Mouse (Mus musculus): ENCODE measurements around the gene Cd46. TPM values are rescaled to one million over a fixed set of nuclear protein-coding genes. Genes with fewer than 3 reads are reported as not detected.

The Cd46 gene
- total and polyA plus RNA-seq, 2 experiments from 2014 or later = 0.90 to 5.3 TPM

GRCm38 (mm10) chr1:195019062-195019600 lies 72.9 kb downstream of the Cd46 start:
- ATAC-seq (no peak), DNase-seq (no peak)
- Histone ChIP-seq H3K4me2 (ENCODE audit: low read depth) (no peak overlapping the region), H3K27ac (ENCODE audit: low read depth, low read length) (no peak overlapping the region), H3K27me3 (ENCODE audit: insufficient read depth, low read length) (no peaks in the 10 kb centered on the region), H3K4me1 (ENCODE audit: insufficient read depth) (0 out of 2 replicates have a peak, but pooled peaks cover 5% of the 10 kb centered on the region), H3K36me3 (ENCODE audit: insufficient read depth) (no peaks in the 10 kb centered on the region), H3K9me3 (ENCODE audit: low read length) (no peaks in the 10 kb centered on the region), H3K9ac (no peak overlapping the region), H3K4me3 (ENCODE audit: low read depth, low read length) (no peak overlapping the region)
- no peak for TF ChIP-seq CTCF (IDR thresholded peaks at IDR 0.05; ENCODE audit: low read depth)
- WGBS = 96% methylated on average over 5 of the region's 5 CpGs

DNA sequence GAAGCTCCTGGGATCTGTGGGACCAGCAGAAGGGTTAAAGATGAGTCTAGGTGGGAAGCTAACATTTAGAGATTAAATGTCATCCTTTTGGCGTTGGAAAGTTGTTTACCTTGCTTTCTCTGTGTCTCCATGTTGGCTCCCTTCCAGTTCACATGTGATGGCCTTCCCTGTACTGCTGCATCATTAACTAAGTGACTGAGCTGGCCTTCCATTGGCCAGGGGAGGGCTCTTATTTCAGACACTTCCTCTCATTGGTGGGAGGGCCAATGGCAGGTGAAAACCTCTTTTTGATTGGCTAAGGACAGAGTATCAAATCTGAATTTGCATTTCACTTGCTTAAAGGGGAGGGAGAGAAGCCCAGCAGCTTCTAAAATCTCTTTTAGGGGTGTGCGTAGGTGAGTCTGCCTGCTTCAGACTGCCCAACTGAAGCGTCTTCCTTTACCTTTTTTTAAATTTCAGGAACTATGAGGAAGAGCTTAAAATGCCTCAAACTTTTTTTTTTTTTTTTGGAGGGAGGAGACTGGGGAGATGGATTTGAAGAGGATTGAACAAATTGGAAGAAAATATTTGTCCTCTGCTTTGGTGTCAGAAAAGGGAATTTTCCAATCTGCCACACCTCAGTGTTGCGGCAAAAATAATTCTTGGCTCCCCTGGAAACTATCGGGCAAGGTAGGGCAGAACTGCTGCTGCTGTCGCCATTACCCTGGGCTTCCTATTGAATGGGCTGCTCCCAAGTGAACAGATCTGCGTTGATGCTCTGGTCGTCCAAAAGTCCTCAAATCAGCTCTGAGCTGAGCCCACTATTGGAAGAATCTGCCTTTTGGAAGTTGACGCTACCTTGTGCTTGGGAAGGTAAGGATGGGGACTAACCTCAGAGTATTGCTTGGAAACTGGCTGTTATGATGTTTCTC lies 73.7 kb downstream of the Cd46 start:
- no peak overlapping the region for H3K4me3 ChIP-seq (ENCODE audit: low read depth, low read length)
- 0 out of 2 replicates have a peak, but pooled peaks cover 5% of the 10 kb centered on the region for H3K4me1 ChIP-seq (ENCODE audit: insufficient read depth)
- no peak overlapping the region for H3K9ac ChIP-seq
- no peaks in the 10 kb centered on the region for H3K27me3 ChIP-seq (ENCODE audit: insufficient read depth, low read length)
- DNase-seq = peak; percentile 47
- TF ChIP-seq CTCF (IDR thresholded peaks at IDR 0.05; ENCODE audit: low read depth) = no peak
- no peaks in the 10 kb centered on the region for H3K36me3 ChIP-seq (ENCODE audit: insufficient read depth)
- no peaks in the 10 kb centered on the region for H3K9me3 ChIP-seq (ENCODE audit: low read length)
- 83% methylated on average over 9 of the region's 9 CpGs for WGBS
- H3K27ac ChIP-seq (ENCODE audit: low read depth, low read length) = 0 out of 2 replicates have a peak overlapping the region, but pooled peaks have one; percentile 80
- H3K4me2 ChIP-seq (ENCODE audit: low read depth) = no peak overlapping the region
- ATAC-seq = peak; percentile 55

DNA sequence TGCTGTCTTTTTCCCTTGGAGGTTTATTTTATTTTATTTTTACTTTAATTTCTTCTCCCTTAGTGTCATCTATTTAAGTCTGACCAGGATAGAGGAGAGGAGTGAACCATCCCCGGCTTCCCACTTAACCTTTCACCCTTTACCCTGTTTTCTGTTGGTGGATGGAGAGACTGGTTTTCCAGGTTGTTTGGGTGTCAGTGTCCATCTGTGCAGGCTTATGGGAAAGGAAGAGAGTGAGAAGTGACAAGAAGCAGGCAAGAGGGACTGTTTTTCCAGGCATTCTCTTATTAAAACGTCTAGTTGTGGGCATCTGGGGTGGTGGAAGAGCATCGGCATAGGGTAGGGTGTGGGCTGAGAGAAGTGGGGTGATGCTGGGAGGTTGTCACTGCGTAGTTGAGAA lies 74.4 kb downstream of the Cd46 start:
- H3K27ac ChIP-seq (ENCODE audit: low read depth, low read length) = peak overlapping the region; percentile 80
- TF ChIP-seq CTCF (IDR thresholded peaks at IDR 0.05; ENCODE audit: low read depth) = no peak
- no peaks in the 10 kb centered on the region for H3K9me3 ChIP-seq (ENCODE audit: low read length)
- H3K4me1 ChIP-seq (ENCODE audit: insufficient read depth) = 0 out of 2 replicates have a peak, but pooled peaks cover 5% of the 10 kb centered on the region
- H3K27me3 ChIP-seq (ENCODE audit: insufficient read depth, low read length) = no peaks in the 10 kb centered on the region
- DNase-seq = no peak
- H3K4me3 ChIP-seq (ENCODE audit: low read depth, low read length) = no peak overlapping the region
- ATAC-seq = no peak
- H3K4me2 ChIP-seq (ENCODE audit: low read depth) = peak overlapping the region; percentile 52
- 78% methylated on average over 4 of the region's 4 CpGs for WGBS
- no peaks in the 10 kb centered on the region for H3K36me3 ChIP-seq (ENCODE audit: insufficient read depth)
- H3K9ac ChIP-seq = peak overlapping the region; percentile 46; the same call in 1 of the 2 replicates

DNA sequence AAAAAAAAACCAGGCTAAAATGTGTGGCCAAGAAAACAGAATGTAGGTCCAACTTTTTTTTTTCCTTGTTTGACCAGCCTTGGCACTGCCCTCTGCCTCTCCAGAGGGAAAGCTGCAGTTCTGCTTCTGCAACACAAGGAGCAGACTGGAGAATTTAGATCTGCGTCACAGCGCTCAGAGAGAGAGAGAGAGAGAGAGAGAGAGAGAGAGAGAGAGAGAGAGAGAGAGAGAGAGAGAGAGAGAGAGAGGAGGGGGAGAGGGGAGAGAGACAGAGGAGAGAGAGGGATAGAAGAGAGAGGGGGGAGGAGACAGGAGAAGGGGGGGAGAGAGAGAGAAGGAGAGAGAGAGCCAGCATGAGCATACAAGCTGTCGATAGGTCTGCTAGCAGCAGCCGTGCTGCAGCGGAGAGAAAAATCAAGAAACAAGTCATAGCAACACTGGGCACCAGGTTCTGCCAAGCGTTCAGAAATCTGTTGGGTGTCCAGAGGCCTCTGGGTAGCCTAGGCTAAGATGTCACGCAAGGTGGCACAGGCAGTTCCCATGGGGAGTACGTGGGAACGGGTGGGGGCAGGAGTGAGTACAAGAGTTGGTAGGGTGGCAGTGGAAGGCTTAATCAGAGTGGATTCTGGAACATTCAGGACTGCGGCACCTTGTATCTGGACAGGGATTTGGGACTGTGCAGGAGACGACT lies 75.1 kb downstream of the Cd46 start:
- Histone ChIP-seq H3K27me3 (ENCODE audit: insufficient read depth, low read length) (no peaks in the 10 kb centered on the region), H3K9ac (peak overlapping the region; percentile 46), H3K4me3 (ENCODE audit: low read depth, low read length) (peak overlapping the region; percentile 29), H3K9me3 (ENCODE audit: low read length) (no peaks in the 10 kb centered on the region), H3K36me3 (ENCODE audit: insufficient read depth) (no peaks in the 10 kb centered on the region), H3K27ac (ENCODE audit: low read depth, low read length) (peak overlapping the region; percentile 80), H3K4me1 (ENCODE audit: insufficient read depth) (0 out of 2 replicates have a peak, but pooled peaks cover 5% of the 10 kb centered on the region), H3K4me2 (ENCODE audit: low read depth) (peak overlapping the region; percentile 52)
- peak; percentile 90 for ATAC-seq
- 42% methylated on average over 11 of the region's 11 CpGs for WGBS
- peak; percentile 61 for TF ChIP-seq CTCF (IDR thresholded peaks at IDR 0.05; ENCODE audit: low read depth)
- peak; percentile 78 for DNase-seq

DNA sequence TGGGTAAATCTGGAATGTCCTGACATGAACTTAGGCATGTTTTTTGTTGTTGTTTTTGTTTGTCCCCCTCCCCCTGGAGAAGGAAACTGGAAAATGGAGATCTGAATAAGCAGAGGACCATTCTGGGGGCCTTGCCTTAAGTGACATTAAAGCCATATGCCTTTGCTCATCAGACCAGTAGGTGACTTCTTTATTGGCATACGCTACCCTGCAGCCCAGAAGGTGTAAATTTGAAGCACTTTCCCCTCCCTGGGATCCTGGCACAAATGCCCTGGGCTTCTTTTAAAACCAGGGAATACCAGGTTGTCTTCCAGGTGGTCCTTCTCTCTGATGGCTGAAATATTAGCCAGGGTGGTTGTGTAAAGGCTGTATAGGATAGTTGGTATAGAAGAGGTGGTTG lies 76.8 kb downstream of the Cd46 start:
- H3K9me3 ChIP-seq (ENCODE audit: low read length) = no peaks in the 10 kb centered on the region
- no peak overlapping the region for H3K27ac ChIP-seq (ENCODE audit: low read depth, low read length)
- 0 out of 2 replicates have a peak, but pooled peaks cover 5% of the 10 kb centered on the region for H3K4me1 ChIP-seq (ENCODE audit: insufficient read depth)
- H3K4me3 ChIP-seq (ENCODE audit: low read depth, low read length) = no peak overlapping the region
- no peak for TF ChIP-seq CTCF (IDR thresholded peaks at IDR 0.05; ENCODE audit: low read depth)
- H3K36me3 ChIP-seq (ENCODE audit: insufficient read depth) = no peaks in the 10 kb centered on the region
- no peak for DNase-seq
- ATAC-seq = no peak
- H3K27me3 ChIP-seq (ENCODE audit: insufficient read depth, low read length) = no peaks in the 10 kb centered on the region
- no peak overlapping the region for H3K4me2 ChIP-seq (ENCODE audit: low read depth)
- H3K9ac ChIP-seq = no peak overlapping the region
- WGBS = 86% methylated on average over 1 of the region's 1 CpGs

GRCm38 (mm10) chr1:195014201-195014885 lies 77.7 kb downstream of the Cd46 start:
- Histone ChIP-seq H3K27ac (ENCODE audit: low read depth, low read length) (no peak overlapping the region), H3K27me3 (ENCODE audit: insufficient read depth, low read length) (no peaks in the 10 kb centered on the region), H3K4me2 (ENCODE audit: low read depth) (no peak overlapping the region), H3K4me1 (ENCODE audit: insufficient read depth) (0 out of 2 replicates have a peak, but pooled peaks cover 5% of the 10 kb centered on the region), H3K36me3 (ENCODE audit: insufficient read depth) (no peaks in the 10 kb centered on the region), H3K4me3 (ENCODE audit: low read depth, low read length) (no peak overlapping the region), H3K9ac (no peak overlapping the region), H3K9me3 (ENCODE audit: low read length) (no peaks in the 10 kb centered on the region)
- DNase-seq (no peak), ATAC-seq (no peak)
- WGBS = 89% methylated on average over 3 of the region's 3 CpGs
- TF ChIP-seq CTCF (IDR thresholded peaks at IDR 0.05; ENCODE audit: low read depth) = no peak

Data from forebrain, postnatal 0 days (tissue).